23 mouse cellular contexts compared by ENCODE assay signal in the genomic region with DNA sequence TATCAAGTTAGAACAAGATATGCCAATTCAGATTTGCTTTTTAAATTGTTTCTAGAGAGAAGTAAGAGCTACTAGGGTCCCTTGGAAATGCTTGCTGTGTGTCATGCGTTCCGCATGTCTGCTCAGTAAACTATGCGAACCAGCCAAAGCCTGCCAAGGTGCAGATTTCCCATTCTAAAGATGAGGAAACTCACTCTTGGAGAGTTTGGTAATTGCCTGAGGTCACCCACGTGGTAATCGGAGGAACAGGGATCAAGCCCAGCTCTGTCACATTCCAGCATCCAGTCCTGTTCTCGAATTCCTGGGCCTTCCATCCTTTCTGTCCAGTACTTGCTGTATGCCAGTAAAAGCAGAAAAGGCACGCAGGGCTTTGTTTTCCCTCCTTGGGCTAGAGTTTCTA.
"Had no signal": no experiment of that assay in that cellular context is flagged by ENCODE, and none has a peak within 500 bp of the region (broad histone marks: within the 10 kb centered on the region; RNA-seq: fewer than 3 reads in every experiment).

No protein-coding gene starts in this region.

- H3K4me3 ChIP-seq: limb, embryonic 12.5 days; limb, embryonic 15.5 days; megakaryocyte, embryonic 14.5 days; midbrain, embryonic 10.5 days; midbrain, embryonic 13.5 days; myocyte; neural tube, embryonic 13.5 days had no signal

- DNase-seq: kidney, adult 8-10 months; kidney, postnatal 10 days; kidney, postnatal 36 days; left cerebral cortex, postnatal 4 days; liver, postnatal 0 days; lung, embryonic 14.5 days; retina, postnatal 1 day; right cerebral cortex, postnatal 25 days; thymus, adult 2 months; thymus, postnatal 14 days; thymus, postnatal 4 days had no signal

- H3K27ac ChIP-seq: limb, embryonic 12.5 days; limb, embryonic 15.5 days; liver, embryonic 14.5 days; macrophage; midbrain, embryonic 10.5 days; midbrain, embryonic 13.5 days; neural tube, embryonic 13.5 days had no signal

- H3K4me2 ChIP-seq: limb, embryonic 12.5 days; limb, embryonic 15.5 days; liver, embryonic 11.5 days; lung, embryonic 14.5 days; midbrain, embryonic 13.5 days; neural tube, embryonic 13.5 days had no signal

- H3K4me1 ChIP-seq: midbrain, embryonic 10.5 days; neural tube, embryonic 13.5 days had no signal

- H3K9me3 ChIP-seq: limb, embryonic 12.5 days; limb, embryonic 15.5 days; megakaryocyte, embryonic 14.5 days; midbrain, embryonic 10.5 days; midbrain, embryonic 13.5 days; neural tube, embryonic 13.5 days had no signal

- H3K36me3 ChIP-seq: limb, embryonic 12.5 days; limb, embryonic 15.5 days; midbrain, embryonic 10.5 days; midbrain, embryonic 13.5 days; neural tube, embryonic 13.5 days had no signal

- H3K27me3 ChIP-seq: limb, embryonic 12.5 days; limb, embryonic 15.5 days; megakaryocyte, embryonic 14.5 days; midbrain, embryonic 13.5 days; neural tube, embryonic 13.5 days had no signal

- H3K9ac ChIP-seq: limb, embryonic 12.5 days; limb, embryonic 15.5 days; liver, embryonic 14.5 days; liver, postnatal 0 days; lung, embryonic 14.5 days; midbrain, embryonic 13.5 days; neural tube, embryonic 13.5 days had no signal

- ATAC-seq: liver, postnatal 0 days; lung, postnatal 0 days; midbrain, embryonic 13.5 days; midbrain, embryonic 16.5 days had no signal
